Mouse (Mus musculus): ENCODE results near the gene Rora. TPM values are rescaled to one million over a fixed set of nuclear protein-coding genes. Genes with fewer than 3 reads are reported as not detected.

Gene Rora
- polyA plus RNA-seq, 1 experiment = 10.7 TPM

- no peak overlapping the region for H3K27ac ChIP-seq (replicated peaks; ENCODE audit: low read depth, low read length)
- H3K4me3 ChIP-seq (ENCODE audit: insufficient read depth, low read depth, low read length) = no peak overlapping the region
- H3K4me1 ChIP-seq (ENCODE audit: control insufficient read depth, insufficient read depth, insufficient read length, low read length) = peaks cover 7% of the 10 kb centered on the region; the same call in 1 of the 2 replicates
These were observed 714.5 kb downstream of the Rora start for GRCm38 (mm10) chr9:69368071-69368470.

GRCm38 (mm10) chr9:69371046-69371724 is 717.6 kb downstream of the Rora start:
- Histone ChIP-seq H3K4me3 (ENCODE audit: insufficient read depth, low read depth, low read length) (no peak overlapping the region), H3K27ac (replicated peaks; ENCODE audit: low read depth, low read length) (0 out of 2 replicates have a peak overlapping the region, but pooled peaks have one; percentile 14), H3K4me1 (ENCODE audit: control insufficient read depth, insufficient read depth, insufficient read length, low read length) (peaks cover 7% of the 10 kb centered on the region; the same call in 1 of the 2 replicates)

- H3K4me1 ChIP-seq (ENCODE audit: control insufficient read depth, insufficient read depth, insufficient read length, low read length) = peaks cover 7% of the 10 kb centered on the region; the same call in 1 of the 2 replicates
- H3K27ac ChIP-seq (replicated peaks; ENCODE audit: low read depth, low read length) = no peak overlapping the region
- H3K4me3 ChIP-seq (ENCODE audit: insufficient read depth, low read depth, low read length) = no peak overlapping the region
These were observed 719.3 kb downstream of the Rora start for GRCm38 (mm10) chr9:69372871-69373270.

GRCm38 (mm10) chr9:69376982-69377653 is 723.5 kb downstream of the Rora start:
- Histone ChIP-seq H3K27ac (replicated peaks; ENCODE audit: low read depth, low read length) (no peak overlapping the region), H3K4me1 (ENCODE audit: control insufficient read depth, insufficient read depth, insufficient read length, low read length) (no peaks in the 10 kb centered on the region), H3K4me3 (ENCODE audit: insufficient read depth, low read depth, low read length) (no peak overlapping the region)

GRCm38 (mm10) chr9:69377654-69378045 is 724.1 kb downstream of the Rora start:
- no peak overlapping the region for H3K27ac ChIP-seq (replicated peaks; ENCODE audit: low read depth, low read length)
- H3K4me3 ChIP-seq (ENCODE audit: insufficient read depth, low read depth, low read length) = no peak overlapping the region
- no peaks in the 10 kb centered on the region for H3K4me1 ChIP-seq (ENCODE audit: control insufficient read depth, insufficient read depth, insufficient read length, low read length)

GRCm38 (mm10) chr9:69380546-69380945 is 727.0 kb downstream of the Rora start:
- no peak overlapping the region for H3K27ac ChIP-seq (replicated peaks; ENCODE audit: low read depth, low read length)
- H3K4me1 ChIP-seq (ENCODE audit: control insufficient read depth, insufficient read depth, insufficient read length, low read length) = no peaks in the 10 kb centered on the region
- H3K4me3 ChIP-seq (ENCODE audit: insufficient read depth, low read depth, low read length) = no peak overlapping the region

- H3K4me1 ChIP-seq (ENCODE audit: control insufficient read depth, insufficient read depth, insufficient read length, low read length) = no peaks in the 10 kb centered on the region
- no peak overlapping the region for H3K4me3 ChIP-seq (ENCODE audit: insufficient read depth, low read depth, low read length)
- no peak overlapping the region for H3K27ac ChIP-seq (replicated peaks; ENCODE audit: low read depth, low read length)
These were observed 728.2 kb downstream of the Rora start for GRCm38 (mm10) chr9:69381741-69382140.

- peak overlapping the region; percentile 2; the same call in 1 of the 2 replicates for H3K4me3 ChIP-seq (ENCODE audit: insufficient read depth, low read depth, low read length)
- H3K4me1 ChIP-seq (ENCODE audit: control insufficient read depth, insufficient read depth, insufficient read length, low read length) = no peaks in the 10 kb centered on the region
- no peak overlapping the region for H3K27ac ChIP-seq (replicated peaks; ENCODE audit: low read depth, low read length)
These were observed 730.9 kb downstream of the Rora start for GRCm38 (mm10) chr9:69384475-69384874.

- Histone ChIP-seq H3K27ac (replicated peaks; ENCODE audit: low read depth, low read length) (no peak overlapping the region), H3K4me3 (ENCODE audit: insufficient read depth, low read depth, low read length) (no peak overlapping the region), H3K4me1 (ENCODE audit: control insufficient read depth, insufficient read depth, insufficient read length, low read length) (no peaks in the 10 kb centered on the region)
These were observed 731.3 kb downstream of the Rora start for GRCm38 (mm10) chr9:69384905-69385304.

- H3K27ac ChIP-seq (replicated peaks; ENCODE audit: low read depth, low read length) = no peak overlapping the region
- H3K4me1 ChIP-seq (ENCODE audit: control insufficient read depth, insufficient read depth, insufficient read length, low read length) = no peaks in the 10 kb centered on the region
- H3K4me3 ChIP-seq (ENCODE audit: insufficient read depth, low read depth, low read length) = no peak overlapping the region
These were observed 733.7 kb downstream of the Rora start for GRCm38 (mm10) chr9:69387296-69387695.

GRCm38 (mm10) chr9:69390631-69391030 is 737.0 kb downstream of the Rora start:
- H3K4me1 ChIP-seq (ENCODE audit: control insufficient read depth, insufficient read depth, insufficient read length, low read length) = no peaks in the 10 kb centered on the region
- H3K27ac ChIP-seq (replicated peaks; ENCODE audit: low read depth, low read length) = no peak overlapping the region
- no peak overlapping the region for H3K4me3 ChIP-seq (ENCODE audit: insufficient read depth, low read depth, low read length)

GRCm38 (mm10) chr9:69394234-69394633 is 740.6 kb downstream of the Rora start:
- Histone ChIP-seq H3K4me3 (ENCODE audit: insufficient read depth, low read depth, low read length) (no peak overlapping the region), H3K4me1 (ENCODE audit: control insufficient read depth, insufficient read depth, insufficient read length, low read length) (no peaks in the 10 kb centered on the region), H3K27ac (replicated peaks; ENCODE audit: low read depth, low read length) (no peak overlapping the region)

- no peaks in the 10 kb centered on the region for H3K4me1 ChIP-seq (ENCODE audit: control insufficient read depth, insufficient read depth, insufficient read length, low read length)
- H3K4me3 ChIP-seq (ENCODE audit: insufficient read depth, low read depth, low read length) = peak overlapping the region; percentile 93
- H3K27ac ChIP-seq (replicated peaks; ENCODE audit: low read depth, low read length) = peak overlapping the region; percentile 86
These were observed 743.8 kb downstream of the Rora start for GRCm38 (mm10) chr9:69397432-69397759.

- H3K4me3 ChIP-seq (ENCODE audit: insufficient read depth, low read depth, low read length) = peak within 1 kb of the TSS; percentile 93
- no peaks in the 10 kb centered on the region for H3K4me1 ChIP-seq (ENCODE audit: control insufficient read depth, insufficient read depth, insufficient read length, low read length)
- peak within 1 kb of the TSS; percentile 86 for H3K27ac ChIP-seq (replicated peaks; ENCODE audit: low read depth, low read length)
These were observed 744.3 kb downstream of the Rora start, which contains the start of gene Ice2 for GRCm38 (mm10) chr9:69397760-69398452. Gene Ice2 (plus strand): TSS chr9:69397906.

- no peaks in the 10 kb centered on the region for H3K4me1 ChIP-seq (ENCODE audit: control insufficient read depth, insufficient read depth, insufficient read length, low read length)
- 0 out of 2 replicates have a peak overlapping the region, but pooled peaks have one; percentile 86 for H3K27ac ChIP-seq (replicated peaks; ENCODE audit: low read depth, low read length)
- H3K4me3 ChIP-seq (ENCODE audit: insufficient read depth, low read depth, low read length) = peak overlapping the region; percentile 93
These were observed 744.9 kb downstream of the Rora start for GRCm38 (mm10) chr9:69398453-69398850.
